Mouse (Mus musculus) hindbrain, embryonic 14.5 days (tissue): ENCODE data around the gene Notch2. TPM values are rescaled to one million over a fixed set of nuclear protein-coding genes. Genes with fewer than 3 reads are reported as not detected.

Experiments used
- ATAC-seq: fragments of 200-750 bp; cut with Nextera tagmentation; 2 replicates; pipeline ENCODE4 v1.8.0; 2017; ENCODE audit warnings: moderate number of reproducible peaks, mild to moderate bottlenecking, moderate TSS enrichment, moderate library complexity; ENCODE audit not compliant: low FRiP score
- DNase-seq: peaks from one replicate; pipeline ENCODE4 v3.0.0-alpha.2; 2015; ENCODE audit warnings: low spot score
- H3K27ac ChIP-seq: fragments of 300-500 bp; sonication (generic); 2 replicates; pipeline ENCODE4 v1.5.1; 2014; ENCODE audit warnings: mild to moderate bottlenecking, moderate library complexity
- H3K27me3 ChIP-seq: fragments of 300-500 bp; sonication (generic); 2 replicates; pipeline ENCODE4 v1.6.1; 2014; ENCODE audit warnings: mild to moderate bottlenecking, low read length, mixed read lengths; ENCODE audit not compliant: control insufficient read depth, insufficient read depth
- H3K36me3 ChIP-seq: fragments of 300-500 bp; sonication (generic); replicated peaks from 2 replicates; pipeline ENCODE4 v1.6.1; 2014; ENCODE audit not compliant: control insufficient read depth, insufficient read depth
- H3K4me1 ChIP-seq: fragments of 300-500 bp; sonication (generic); replicated peaks from 2 replicates; pipeline ENCODE4 v1.6.1; 2014; ENCODE audit warnings: antibody characterized with exemption, low read length, mixed read lengths; ENCODE audit not compliant: control insufficient read depth, insufficient read depth
- H3K4me2 ChIP-seq: fragments of 300-500 bp; sonication (generic); replicated peaks from 2 replicates; pipeline ENCODE4 v1.6.1; 2014; ENCODE audit warnings: mild to moderate bottlenecking, moderate library complexity
- H3K4me3 ChIP-seq: fragments of 300-500 bp; sonication (generic); replicated peaks from 2 replicates; pipeline ENCODE4 v1.5.1; 2014; ENCODE audit warnings: mild to moderate bottlenecking, low read length
- H3K9ac ChIP-seq: fragments of 300-500 bp; sonication (generic); 2 replicates; pipeline ENCODE4 v1.6.1; 2014
- H3K9me3 ChIP-seq: fragments of 300-500 bp; sonication (generic); 2 replicates; pipeline ENCODE4 v1.6.1; 2016; ENCODE audit warnings: low read length; ENCODE audit not compliant: control insufficient read depth
- WGBS: fragments of 180-500 bp; shearing (Covaris S2); extraction: QIAGEN DNeasy Blood & Tissue Kit; methylation state at CpG from one replicate; pipeline ENCODE4 v1.1.7; 2014; 5-methylcytosine and 5-hydroxymethylcytosine counted together
- polyA plus RNA-seq: library from polyadenylated mRNA; unstranded; fragments of >200 nt; fragmentation: Nextera tagmentation; extraction: Ambion mirVana; gene quantifications from 2 replicates; pipeline ENCODE4 v1.2.1, GENCODE M21; 2014

Notch2 gene
- polyA plus RNA-seq, 1 experiment from 2014 or later, result 15.2 TPM

DNA sequence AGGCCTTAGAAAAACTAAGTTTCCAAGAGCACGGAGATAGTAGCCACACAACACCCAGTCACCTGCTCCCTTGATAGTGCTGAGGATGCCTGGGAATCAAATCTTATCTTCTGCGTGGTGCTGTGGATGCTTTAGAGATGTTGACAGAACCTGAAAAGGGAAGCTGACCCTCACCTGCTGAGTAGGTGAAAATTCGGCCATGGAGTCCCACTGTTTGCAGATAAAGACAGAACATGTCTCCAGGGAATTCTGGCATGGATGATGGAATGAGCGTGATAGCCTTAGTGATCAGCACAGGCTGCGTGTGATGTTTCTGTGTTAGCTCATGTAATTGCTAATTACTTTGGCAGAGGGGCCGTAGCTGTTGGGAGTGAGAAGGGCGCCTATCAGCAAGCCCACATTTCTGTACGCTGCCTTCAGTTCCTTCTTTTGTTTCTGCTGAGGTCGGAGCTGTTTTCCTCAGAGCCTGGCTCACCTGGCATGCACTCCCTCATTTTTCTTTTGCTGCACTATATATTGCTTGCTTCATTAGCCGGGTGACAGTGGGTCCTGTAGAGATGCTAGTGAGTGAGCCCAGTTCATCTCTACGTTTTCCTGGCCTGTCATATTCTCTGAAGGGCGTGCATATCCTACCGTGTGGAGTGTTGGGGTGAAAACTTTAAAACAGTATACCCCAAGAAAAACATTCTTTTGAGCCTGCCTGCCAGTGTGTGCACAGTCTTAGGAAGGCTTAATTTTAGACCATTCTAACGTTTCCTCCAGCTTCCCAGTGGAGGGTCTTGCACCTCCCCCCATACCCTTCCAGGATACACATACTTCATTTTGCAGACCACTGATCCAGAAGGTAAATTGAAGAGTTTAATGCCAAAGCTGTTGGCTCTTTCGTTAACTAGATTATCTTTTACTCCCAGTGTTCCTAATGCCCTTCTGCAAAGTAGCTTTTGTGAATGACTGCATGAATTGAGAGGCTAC, 21.6 kb downstream of the Notch2 start:
- Histone ChIP-seq H3K4me3 (no peak overlapping the region), H3K9ac (0 out of 2 replicates have a peak overlapping the region, but pooled peaks have one; percentile 10), H3K36me3 (no peaks in the 10 kb centered on the region), H3K9me3 (no peaks in the 10 kb centered on the region), H3K4me1 (peaks cover 43% of the 10 kb centered on the region), H3K27me3 (no peaks in the 10 kb centered on the region), H3K27ac (peak overlapping the region; percentile 70), H3K4me2 (peak overlapping the region; percentile 22; the same call in 1 of the 2 replicates)
- 0 out of 2 replicates have a peak, but pooled peaks have one; percentile 42 for ATAC-seq
- DNase-seq, result no peak
- 37% methylated on average over 15 of the region's 15 CpGs for WGBS

DNA sequence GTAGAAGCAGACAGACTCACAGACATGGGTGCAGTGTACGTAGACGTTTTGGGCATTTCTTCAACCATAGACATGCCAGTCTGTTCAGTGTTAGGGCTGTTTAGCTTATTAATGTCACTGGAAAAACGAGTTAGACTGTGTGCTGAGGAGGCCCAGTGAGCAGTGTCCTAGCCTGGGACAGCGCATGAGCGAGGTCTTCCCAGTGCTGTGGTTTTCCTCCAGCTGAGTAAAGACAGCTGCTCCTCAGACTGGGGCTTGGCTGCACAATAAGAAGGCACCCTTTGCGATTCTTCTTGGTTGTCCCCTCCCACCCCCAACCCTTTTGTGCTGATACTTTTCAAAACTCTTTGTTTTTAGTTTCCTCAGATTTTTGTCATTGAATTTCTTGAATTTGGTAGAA, 22.8 kb downstream of the Notch2 start:
- Histone ChIP-seq H3K4me1 (peaks cover 43% of the 10 kb centered on the region), H3K27me3 (no peaks in the 10 kb centered on the region), H3K27ac (peak overlapping the region; percentile 70; the same call in 1 of the 2 replicates), H3K9ac (no peak overlapping the region), H3K36me3 (no peaks in the 10 kb centered on the region), H3K4me3 (no peak overlapping the region), H3K9me3 (no peaks in the 10 kb centered on the region), H3K4me2 (no peak overlapping the region)
- ATAC-seq, result no peak
- WGBS, result 76% methylated on average over 6 of the region's 6 CpGs
- no peak for DNase-seq

DNA sequence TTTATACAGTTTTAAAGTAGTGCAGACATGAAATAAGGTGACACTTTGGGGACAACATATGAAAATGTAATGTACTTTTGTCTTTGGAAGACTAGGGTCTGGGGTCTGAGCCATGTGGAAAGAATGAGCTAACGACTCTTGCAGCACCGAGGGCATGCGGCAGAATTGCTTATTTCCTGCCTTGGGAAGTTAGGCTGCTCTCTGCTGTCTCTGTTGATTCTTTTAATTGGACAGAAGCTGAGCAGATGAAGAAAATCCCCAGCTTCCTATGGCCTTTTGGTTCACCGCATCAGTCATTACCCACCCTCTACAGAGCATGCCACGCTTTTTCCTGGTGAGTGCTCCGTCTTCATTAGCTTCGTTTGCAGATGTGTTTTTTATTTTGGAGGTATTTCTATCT, 23.8 kb downstream of the Notch2 start:
- no peak overlapping the region for H3K4me2 ChIP-seq
- H3K36me3 ChIP-seq, result no peaks in the 10 kb centered on the region
- no peak overlapping the region for H3K4me3 ChIP-seq
- no peaks in the 10 kb centered on the region for H3K9me3 ChIP-seq
- 59% methylated on average over 7 of the region's 7 CpGs for WGBS
- H3K27ac ChIP-seq, result no peak overlapping the region
- DNase-seq (no peak), ATAC-seq (no peak)
- H3K4me1 ChIP-seq, result peaks cover 43% of the 10 kb centered on the region
- no peak overlapping the region for H3K9ac ChIP-seq
- no peaks in the 10 kb centered on the region for H3K27me3 ChIP-seq

DNA sequence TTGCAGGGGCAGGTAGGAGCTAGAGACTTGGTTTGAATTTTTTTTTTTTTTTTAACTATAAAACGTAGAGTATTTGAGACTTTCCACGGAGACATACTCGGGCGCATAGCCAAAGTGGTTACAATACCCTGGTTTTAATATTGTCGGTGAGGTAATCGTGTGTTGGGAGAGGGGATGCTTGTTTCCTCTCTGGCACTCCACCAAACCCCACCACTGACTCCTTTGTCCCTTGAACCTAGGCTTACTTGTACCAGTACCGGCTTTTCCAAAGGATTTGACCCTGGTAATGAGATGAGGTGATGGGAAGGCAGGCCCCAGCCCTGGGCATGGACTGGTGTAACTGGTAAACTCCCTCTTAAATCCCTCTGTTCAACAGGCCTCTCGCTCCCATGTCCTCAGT, 25.3 kb downstream of the Notch2 start:
- Histone ChIP-seq H3K9ac (no peak overlapping the region), H3K4me2 (no peak overlapping the region), H3K4me3 (no peak overlapping the region), H3K27me3 (no peaks in the 10 kb centered on the region), H3K36me3 (no peaks in the 10 kb centered on the region), H3K4me1 (peaks cover 35% of the 10 kb centered on the region), H3K9me3 (no peaks in the 10 kb centered on the region), H3K27ac (no peak overlapping the region)
- no peak for DNase-seq
- ATAC-seq, result no peak
- 60% methylated on average over 8 of the region's 8 CpGs for WGBS

DNA sequence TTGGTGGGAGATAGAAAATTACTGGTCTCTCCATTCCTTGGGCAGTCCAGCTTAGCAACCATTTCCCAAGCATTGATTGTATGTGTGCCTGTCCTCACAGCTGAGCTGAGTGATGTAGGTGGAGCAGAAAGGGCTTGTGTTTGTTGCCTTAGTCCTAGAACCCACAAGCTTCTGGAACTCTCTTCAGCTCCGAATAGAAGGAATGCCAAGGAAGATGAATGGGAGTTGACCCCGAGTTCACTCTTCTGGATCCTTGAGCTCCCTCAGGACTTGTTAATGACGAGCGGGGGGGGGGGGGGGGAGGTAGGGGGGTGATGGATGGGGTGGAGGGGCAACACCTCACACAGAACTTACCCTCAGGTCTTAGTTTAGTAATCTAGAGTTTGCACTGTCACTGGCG, 25.9 kb downstream of the Notch2 start:
- H3K9me3 ChIP-seq, result no peaks in the 10 kb centered on the region
- no peak overlapping the region for H3K9ac ChIP-seq
- H3K36me3 ChIP-seq, result no peaks in the 10 kb centered on the region
- WGBS, result 49% methylated on average over 4 of the region's 5 CpGs
- H3K27ac ChIP-seq, result no peak overlapping the region
- no peak overlapping the region for H3K4me2 ChIP-seq
- H3K27me3 ChIP-seq, result no peaks in the 10 kb centered on the region
- ATAC-seq (no peak), DNase-seq (no peak)
- peaks cover 35% of the 10 kb centered on the region for H3K4me1 ChIP-seq
- no peak overlapping the region for H3K4me3 ChIP-seq

DNA sequence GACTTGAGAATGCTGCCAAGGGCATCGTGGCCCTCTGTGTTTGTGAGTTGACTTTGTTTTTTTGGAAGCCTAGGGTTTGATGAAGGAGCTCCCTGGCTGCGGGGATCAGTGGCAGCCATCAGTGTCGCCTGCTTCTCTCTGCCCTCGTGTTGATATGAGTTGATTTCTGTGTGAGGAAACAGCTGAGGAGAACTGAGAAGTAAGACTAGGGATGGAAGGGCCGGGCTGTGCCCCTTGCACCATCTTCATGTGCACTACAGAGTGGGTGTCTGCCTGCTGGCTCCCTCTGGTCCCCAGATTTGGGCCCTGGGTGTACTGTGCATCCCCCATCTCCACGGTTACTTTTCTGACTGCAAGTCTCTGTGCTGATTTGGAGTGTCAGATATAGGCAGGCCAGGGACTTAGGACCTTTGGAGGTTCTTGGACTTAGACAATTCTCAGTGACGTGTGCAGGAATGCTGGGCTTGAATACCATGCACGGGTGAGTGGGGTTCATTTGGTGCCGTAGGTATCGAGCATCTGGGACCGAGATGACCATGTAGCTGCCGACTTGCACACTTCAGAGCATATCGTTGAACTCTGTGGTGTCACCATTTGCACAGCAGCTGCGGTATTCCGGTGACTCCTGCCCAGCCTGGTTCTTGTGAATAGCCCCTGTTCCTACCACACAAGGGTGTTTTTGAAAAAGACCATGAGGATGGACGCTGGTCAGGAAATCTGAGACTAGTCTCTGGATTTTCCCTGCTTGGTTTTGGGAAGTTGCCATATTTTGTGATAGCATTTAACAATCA, 26.5 kb downstream of the Notch2 start:
- WGBS, result 84% methylated on average over 16 of the region's 16 CpGs
- Histone ChIP-seq H3K36me3 (no peaks in the 10 kb centered on the region), H3K9ac (no peak overlapping the region), H3K4me1 (peaks cover 29% of the 10 kb centered on the region), H3K27me3 (no peaks in the 10 kb centered on the region), H3K4me2 (no peak overlapping the region), H3K27ac (peak overlapping the region; percentile 9; the same call in 1 of the 2 replicates), H3K9me3 (no peaks in the 10 kb centered on the region), H3K4me3 (no peak overlapping the region)
- DNase-seq (no peak), ATAC-seq (no peak)

DNA sequence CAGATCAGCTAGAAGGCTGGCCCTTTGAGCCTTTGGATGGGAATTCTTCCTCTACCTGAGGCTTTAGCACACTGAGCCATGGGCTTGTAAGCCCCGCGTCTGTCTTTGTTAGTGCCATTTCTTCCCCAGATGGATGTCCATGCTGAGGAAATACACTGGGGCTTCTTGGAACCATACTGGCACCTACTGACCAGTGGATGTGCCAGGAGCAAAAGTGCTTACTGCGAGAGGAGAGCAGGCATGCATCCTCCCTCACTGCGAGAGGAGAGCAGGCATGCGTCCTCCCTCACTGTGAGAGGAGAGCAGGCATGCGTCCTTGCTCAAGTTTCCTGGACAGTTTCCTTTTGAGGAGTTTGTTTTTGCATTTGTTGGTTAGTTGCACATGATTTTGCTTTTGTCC, 27.5 kb downstream of the Notch2 start:
- Histone ChIP-seq H3K4me2 (no peak overlapping the region), H3K36me3 (no peaks in the 10 kb centered on the region), H3K27me3 (no peaks in the 10 kb centered on the region), H3K9ac (no peak overlapping the region), H3K27ac (no peak overlapping the region), H3K9me3 (no peaks in the 10 kb centered on the region), H3K4me1 (peaks cover 23% of the 10 kb centered on the region), H3K4me3 (no peak overlapping the region)
- WGBS, result 89% methylated on average over 6 of the region's 6 CpGs
- DNase-seq, result no peak
- ATAC-seq, result no peak

DNA sequence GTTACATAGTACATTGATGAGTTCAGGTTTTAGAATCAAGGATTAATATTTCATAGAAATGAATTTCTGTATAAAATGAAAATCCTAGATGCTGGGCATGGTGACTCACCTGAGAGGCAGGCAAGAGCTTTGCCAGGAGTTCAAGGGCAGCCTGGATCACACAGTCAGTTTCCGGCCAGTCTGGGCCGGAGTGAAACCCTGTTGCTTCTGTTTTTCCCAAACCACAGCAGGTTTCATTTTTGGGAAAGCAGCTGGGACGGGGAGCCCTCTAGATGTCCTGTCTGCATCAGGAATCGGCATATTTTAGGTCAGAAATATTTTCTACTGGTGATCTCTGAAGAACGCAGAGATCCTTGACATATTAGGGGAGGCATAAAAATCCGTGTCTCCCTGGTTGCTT, 29.0 kb downstream of the Notch2 start:
- Histone ChIP-seq H3K9ac (no peak overlapping the region), H3K4me1 (peaks cover 24% of the 10 kb centered on the region), H3K27me3 (no peaks in the 10 kb centered on the region), H3K9me3 (no peaks in the 10 kb centered on the region), H3K36me3 (no peaks in the 10 kb centered on the region), H3K27ac (peak overlapping the region; percentile 64), H3K4me3 (no peak overlapping the region), H3K4me2 (peak overlapping the region; percentile 19; the same call in 1 of the 2 replicates)
- DNase-seq, result no peak
- no peak for ATAC-seq
- WGBS, result 55% methylated on average over 6 of the region's 6 CpGs

DNA sequence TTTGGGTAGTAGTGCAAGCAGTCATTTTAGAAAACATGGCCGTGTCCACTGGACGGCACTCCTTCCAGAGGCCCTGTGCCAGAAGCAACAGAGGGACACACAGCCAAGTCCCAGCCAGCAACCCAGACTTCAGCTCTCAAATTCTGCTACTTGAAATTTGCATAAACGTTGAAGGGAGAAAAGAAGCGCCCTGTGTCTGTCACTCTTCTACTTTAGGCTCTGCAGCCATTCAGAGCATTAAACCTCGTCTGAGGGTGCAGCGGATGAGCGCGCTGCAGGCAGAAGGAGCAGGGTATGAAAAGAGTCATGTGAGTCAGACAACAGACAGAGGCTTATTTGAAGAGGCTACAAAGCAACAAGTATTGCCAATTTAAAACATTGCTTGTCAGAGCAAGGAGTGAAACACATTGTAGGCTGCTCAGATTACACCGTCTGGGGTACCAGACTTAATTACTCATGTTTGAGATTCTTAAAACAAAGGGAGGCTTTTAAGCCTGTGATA, 29.7 kb downstream of the Notch2 start:
- H3K4me2 ChIP-seq, result peak overlapping the region; percentile 19; the same call in 1 of the 2 replicates
- no peak for DNase-seq
- peak; percentile 82 for ATAC-seq
- whole genome bisulfite sequencing, result 6% methylated on average over 9 of the region's 9 CpGs
- no peaks in the 10 kb centered on the region for H3K36me3 ChIP-seq
- no peaks in the 10 kb centered on the region for H3K27me3 ChIP-seq
- H3K9ac ChIP-seq, result no peak overlapping the region
- peak overlapping the region; percentile 64 for H3K27ac ChIP-seq
- peaks cover 24% of the 10 kb centered on the region for H3K4me1 ChIP-seq
- no peak overlapping the region for H3K4me3 ChIP-seq
- no peaks in the 10 kb centered on the region for H3K9me3 ChIP-seq
